Mouse (Mus musculus) brown adipose tissue, adult 24 weeks (tissue): Measurements from ENCODE around the gene Mylk2. TPM values are rescaled to one million over a fixed set of nuclear protein-coding genes. Genes with fewer than 3 reads are reported as not detected.

ENCODE experiments used
- H3K27ac ChIP-seq: fragments of 200-500 bp; replicated peaks from 2 replicates; pipeline ENCODE4 v1.5.1; 2012; ENCODE audit warnings: low read depth, mild to moderate bottlenecking, low read length
- H3K4me1 ChIP-seq: fragments of 200-500 bp; 2 replicates; pipeline ENCODE4 v1.6.1; 2012; ENCODE audit warnings: low read length, mixed read lengths; ENCODE audit not compliant: control insufficient read depth, insufficient read depth, insufficient read length
- H3K4me3 ChIP-seq: fragments of 200-500 bp; 2 replicates; pipeline ENCODE4 v1.5.1; 2012; ENCODE audit warnings: low read depth, mild to moderate bottlenecking, low read length, moderate library complexity; ENCODE audit not compliant: insufficient read depth
- polyA plus RNA-seq: library from polyadenylated mRNA; stranded (reverse); fragments of >200 nt; gene quantifications from 2 replicates; pipeline ENCODE4 v1.2.4, GENCODE M21; 2012; ENCODE audit not compliant: missing spikeins, insufficient read depth, insufficient read length

Gene Mylk2
- 4.3 and 6.2 TPM in 2 replicates for polyA plus RNA-seq

DNA sequence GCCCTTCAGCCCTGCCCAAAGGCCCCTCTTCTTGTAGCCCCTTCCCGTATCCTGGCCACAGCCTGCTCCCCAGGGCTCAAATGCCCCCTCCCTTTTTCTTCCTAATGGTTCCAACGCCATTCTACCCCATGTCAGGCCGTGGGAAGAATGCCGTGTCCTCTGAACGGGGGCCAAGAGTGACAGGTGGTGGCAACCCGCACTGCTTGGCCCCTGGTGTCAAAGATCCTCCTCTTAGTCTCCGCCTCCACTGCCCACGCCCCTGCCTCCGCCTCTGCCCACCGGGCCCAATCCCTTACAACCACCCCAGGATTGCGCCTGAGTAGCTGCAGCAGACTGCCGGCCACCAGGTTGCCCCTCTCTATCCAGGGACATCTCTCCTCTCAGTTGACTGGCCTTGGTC lies at the start of gene Mylk2:
Gene Mylk2, plus strand, starts transcription at position 322 of the 400 bp plus-strand sequence.
- no peaks in the 10 kb centered on the region for H3K4me1 ChIP-seq
- no peak within 1 kb of the TSS for H3K4me3 ChIP-seq
- H3K27ac ChIP-seq = no peak within 1 kb of the TSS

DNA sequence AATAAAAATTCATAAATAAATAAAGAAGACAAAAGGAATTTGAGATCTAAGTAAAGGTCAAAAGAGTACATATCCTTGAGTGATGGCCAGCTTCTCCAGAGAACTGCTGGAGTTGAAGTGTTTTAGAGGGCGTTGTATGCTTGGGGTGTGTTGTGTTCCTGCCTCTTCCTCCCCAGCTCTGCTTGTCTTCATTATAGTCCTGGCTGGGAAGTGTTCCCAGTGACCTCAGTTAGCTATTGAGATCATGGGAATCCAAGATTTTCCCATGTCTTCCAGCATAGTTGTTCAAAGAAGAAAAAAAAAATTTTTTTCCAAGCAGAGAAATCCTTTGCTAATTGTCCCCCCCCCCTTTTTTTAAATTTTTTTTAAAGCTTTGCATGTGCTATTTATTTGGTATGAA lies 49.3 kb upstream of the Mylk2 start:
- Histone ChIP-seq H3K4me1 (no peaks in the 10 kb centered on the region), H3K4me3 (no peak overlapping the region), H3K27ac (no peak overlapping the region)

DNA sequence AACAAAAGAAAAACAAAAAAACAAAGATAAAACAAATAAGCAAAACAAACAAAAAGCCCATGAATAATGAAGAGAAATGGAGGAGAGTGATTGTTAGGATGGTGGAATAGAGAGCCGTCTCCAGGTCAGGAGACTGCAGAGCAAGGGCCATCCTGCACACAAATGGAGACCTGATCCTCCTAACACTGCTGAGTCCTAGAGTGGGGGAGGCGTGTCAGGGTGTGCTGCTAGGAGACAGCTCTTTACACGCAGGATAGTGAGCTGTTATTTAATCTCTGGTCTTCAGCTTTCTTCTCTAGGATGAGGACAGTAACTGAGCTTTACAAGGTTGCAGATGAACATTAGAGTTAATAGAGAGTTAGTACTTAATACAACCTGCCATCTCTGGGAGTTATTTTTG lies 48.5 kb upstream of the Mylk2 start:
- Histone ChIP-seq H3K27ac (no peak overlapping the region), H3K4me1 (no peaks in the 10 kb centered on the region), H3K4me3 (no peak overlapping the region)

DNA sequence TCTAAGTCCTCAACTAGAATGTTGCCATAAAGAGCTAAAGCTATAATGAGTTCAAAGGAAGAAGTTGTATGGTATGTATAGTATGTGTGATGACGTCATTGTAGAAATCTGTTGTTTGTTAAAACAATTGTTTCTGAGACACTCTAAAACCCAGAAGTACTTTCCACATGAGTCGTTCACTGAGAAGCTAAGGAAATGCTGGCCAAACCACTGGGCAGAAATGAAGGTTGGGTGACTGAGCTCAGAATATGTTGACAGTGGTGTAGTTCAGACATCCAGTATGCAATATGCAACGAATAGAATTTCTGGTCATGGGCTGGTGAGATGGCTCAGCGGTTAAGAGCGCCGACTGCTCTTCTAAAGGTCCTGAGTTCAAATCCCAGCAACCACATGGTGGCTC lies 47.8 kb upstream of the Mylk2 start:
- H3K4me3 ChIP-seq = no peak overlapping the region
- H3K27ac ChIP-seq = no peak overlapping the region
- no peaks in the 10 kb centered on the region for H3K4me1 ChIP-seq

DNA sequence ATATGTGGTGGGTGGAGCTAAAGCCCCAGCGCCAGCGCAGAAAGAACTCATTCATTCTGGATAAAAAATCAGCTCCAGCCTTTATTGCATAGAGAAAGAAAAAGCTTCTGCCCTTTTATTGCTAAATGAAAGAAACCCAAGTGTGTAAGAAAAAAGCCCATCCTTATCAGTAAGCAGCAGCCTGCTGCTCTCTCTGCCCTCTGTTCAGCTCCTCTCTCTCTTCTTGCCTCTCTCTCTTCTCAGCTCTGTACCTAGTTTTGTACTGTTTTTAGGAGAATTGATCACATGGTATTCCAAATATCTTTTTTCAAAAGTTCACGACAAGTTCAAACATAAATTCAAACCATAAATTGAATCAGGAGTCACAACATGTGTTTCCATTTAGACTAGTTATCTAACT lies 32.9 kb upstream of the Mylk2 start:
- Histone ChIP-seq H3K4me3 (no peak overlapping the region), H3K27ac (no peak overlapping the region), H3K4me1 (no peaks in the 10 kb centered on the region)

DNA sequence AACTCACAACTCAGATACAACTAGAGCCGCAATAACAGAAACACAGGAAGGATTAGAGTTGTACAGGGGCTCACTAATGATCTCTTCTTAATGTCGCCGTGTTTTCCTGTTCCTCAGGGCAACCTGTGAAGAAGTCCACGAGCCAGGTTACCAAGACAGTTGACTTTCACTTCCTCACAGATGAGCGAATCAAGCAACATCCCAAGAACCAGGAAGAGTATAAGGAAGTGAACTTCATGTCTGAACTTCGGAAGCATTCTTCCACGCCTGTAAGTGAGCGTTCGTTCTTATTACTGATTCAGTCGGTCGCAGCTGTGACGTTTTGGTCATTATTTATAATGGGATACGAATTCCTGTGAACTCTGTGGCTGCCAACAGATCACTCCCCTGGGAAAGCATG lies 30.3 kb upstream of the Mylk2 start:
- no peak overlapping the region for H3K4me3 ChIP-seq
- H3K27ac ChIP-seq = no peak overlapping the region
- H3K4me1 ChIP-seq = no peaks in the 10 kb centered on the region

DNA sequence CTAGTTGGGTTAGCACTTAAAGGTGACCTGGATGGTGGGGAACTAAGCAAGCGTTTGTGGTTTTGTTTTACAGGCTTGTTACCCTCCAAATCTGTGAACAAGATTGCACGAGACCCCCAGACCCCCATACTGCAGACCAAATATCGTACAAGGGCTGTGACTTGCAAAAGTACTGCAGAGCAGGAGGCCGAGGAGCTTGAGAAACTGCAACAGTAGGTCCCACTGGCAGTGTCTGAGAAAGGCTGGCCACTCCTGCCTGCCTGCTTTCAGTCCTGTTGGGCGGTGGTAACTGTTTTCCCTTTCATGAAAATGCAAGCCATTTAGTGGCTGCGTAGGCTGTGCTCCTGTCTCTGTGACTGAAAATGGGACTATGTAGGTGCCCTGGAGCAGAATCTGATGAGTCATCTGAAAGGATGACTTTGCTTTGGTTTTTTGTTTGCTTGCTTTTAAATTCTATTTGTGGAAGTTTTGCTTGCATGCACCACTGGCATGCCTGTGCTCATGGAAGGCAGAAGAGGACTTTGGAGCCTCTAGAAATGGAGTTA lies 27.0 kb upstream of the Mylk2 start:
- H3K4me3 ChIP-seq = no peak overlapping the region
- no peak overlapping the region for H3K27ac ChIP-seq
- no peaks in the 10 kb centered on the region for H3K4me1 ChIP-seq

DNA sequence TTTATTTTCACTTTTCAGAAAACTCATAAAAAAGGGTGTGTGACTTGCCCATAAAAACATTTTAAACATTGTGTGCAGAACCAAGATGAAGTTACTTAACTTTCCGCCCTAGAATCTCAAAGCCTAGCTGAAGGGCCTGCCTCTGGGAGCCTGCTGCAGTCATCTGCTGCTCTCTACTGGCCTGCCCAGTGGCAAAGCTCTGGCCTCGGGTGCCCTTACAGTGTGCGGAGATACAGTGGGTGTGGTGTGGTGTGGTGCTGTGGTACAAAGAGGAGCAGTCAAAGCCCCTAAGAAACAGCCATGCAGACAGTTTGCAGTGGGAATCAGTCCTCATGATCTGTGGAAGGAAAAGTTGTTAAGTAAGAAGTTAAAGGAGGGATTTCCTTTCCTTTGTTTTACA lies 23.9 kb upstream of the Mylk2 start:
- H3K27ac ChIP-seq = no peak overlapping the region
- H3K4me1 ChIP-seq = no peaks in the 10 kb centered on the region
- no peak overlapping the region for H3K4me3 ChIP-seq

DNA sequence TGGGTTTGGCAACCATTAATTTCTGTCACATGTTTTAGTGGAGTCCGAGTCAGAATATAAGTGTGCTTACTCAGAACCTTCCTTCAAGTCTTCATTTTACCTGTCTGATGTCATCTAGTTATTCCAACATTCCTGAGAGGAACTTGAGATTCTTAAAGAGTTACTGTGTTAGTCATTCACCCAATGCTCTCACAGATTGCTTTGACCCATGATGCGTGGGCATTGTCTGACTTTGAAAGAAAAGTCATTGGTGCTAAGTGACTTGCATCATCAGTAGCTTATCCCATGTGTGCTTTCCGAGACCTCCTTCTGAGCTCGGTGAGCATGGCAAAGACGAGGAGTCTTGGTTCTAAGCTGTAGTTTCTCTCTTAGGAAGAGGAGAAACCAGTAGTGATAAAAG lies 22.4 kb upstream of the Mylk2 start:
- Histone ChIP-seq H3K4me1 (no peaks in the 10 kb centered on the region), H3K27ac (no peak overlapping the region), H3K4me3 (no peak overlapping the region)

DNA sequence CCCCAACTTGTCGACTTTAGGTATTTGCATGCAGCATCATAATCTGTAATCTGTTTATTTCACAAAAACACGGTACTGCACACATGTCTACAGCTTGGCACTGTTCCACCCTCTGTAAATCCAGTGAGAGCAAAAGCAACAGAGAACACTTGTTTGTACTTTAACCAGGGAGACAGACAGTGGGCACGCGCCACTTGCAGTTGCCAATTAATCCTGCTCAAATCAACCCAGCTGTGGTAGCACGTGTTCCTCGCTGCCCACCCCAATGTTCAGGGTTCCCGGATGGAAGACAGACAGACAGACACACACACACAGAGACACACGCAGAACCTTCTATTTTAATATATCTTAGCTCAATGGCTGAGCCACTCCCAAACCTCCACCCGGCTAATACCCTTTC lies 15.3 kb upstream of the Mylk2 start:
- Histone ChIP-seq H3K4me1 (no peaks in the 10 kb centered on the region), H3K4me3 (no peak overlapping the region), H3K27ac (no peak overlapping the region)

DNA sequence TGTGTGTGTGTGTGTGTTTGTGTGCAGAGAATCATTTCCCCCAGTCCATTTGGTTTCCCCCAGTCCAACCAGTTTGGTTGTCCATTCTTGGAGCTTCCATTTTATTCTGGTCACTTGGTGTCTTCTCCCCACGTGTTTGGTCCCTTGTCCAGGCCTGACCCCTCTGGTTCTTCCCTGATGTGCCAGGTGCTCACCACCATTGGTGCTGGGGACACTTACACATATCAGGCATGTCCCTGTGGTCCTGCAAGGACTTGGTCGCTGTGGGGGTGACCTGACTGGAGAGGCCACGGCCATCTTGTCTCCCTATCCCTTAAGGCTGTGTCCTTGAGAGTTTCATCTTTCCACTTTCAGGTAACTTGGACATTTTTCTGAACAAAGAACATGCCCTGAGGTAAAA lies 14.2 kb upstream of the Mylk2 start:
- Histone ChIP-seq H3K27ac (no peak overlapping the region), H3K4me3 (no peak overlapping the region)

DNA sequence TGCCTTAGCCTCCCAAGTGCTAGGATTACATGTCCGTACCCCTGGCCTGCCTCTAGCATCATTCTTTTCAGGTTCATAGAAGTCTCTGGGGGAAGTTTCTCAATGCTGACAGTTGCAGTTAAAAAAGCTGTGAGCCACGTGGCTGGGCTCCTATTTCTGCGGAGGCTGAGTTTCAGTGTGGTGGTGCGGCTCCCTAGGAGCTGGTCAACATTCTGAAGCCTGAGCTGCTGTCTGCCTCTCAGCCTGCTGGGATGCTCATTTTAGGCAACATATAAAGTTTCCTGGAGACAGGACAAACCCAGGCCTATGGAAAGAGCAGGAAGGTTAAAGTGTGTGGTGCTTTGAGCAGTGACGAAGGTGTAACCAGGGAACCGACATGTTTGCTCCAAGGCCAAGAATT lies 12.1 kb upstream of the Mylk2 start:
- no peak overlapping the region for H3K27ac ChIP-seq
- H3K4me3 ChIP-seq = no peak overlapping the region
- H3K4me1 ChIP-seq = no peaks in the 10 kb centered on the region

More for the DNA sequence above, 14.2 kb upstream of the Mylk2 start:
- H3K4me1 ChIP-seq = no peaks in the 10 kb centered on the region

DNA sequence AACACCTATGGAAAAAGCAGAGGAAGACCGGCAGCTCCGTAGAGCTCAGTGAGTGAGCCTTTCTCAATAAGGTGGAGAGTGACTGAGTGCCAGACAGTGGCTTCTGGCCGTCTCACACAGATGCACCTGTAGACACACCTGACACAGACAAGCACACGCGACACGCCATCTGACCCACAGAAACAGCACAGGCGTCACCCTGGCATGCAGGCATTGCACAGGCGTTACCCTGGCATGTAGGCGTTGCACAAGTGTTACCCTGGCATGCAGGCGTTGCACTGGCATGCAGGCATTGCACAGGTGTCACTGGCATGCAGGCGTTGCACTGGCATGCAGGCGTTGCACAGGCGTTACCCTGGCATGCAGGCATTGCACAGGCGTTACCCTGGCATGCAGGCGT lies 9.9 kb upstream of the Mylk2 start:
- no peaks in the 10 kb centered on the region for H3K4me1 ChIP-seq
- no peak overlapping the region for H3K4me3 ChIP-seq
- no peak overlapping the region for H3K27ac ChIP-seq

DNA sequence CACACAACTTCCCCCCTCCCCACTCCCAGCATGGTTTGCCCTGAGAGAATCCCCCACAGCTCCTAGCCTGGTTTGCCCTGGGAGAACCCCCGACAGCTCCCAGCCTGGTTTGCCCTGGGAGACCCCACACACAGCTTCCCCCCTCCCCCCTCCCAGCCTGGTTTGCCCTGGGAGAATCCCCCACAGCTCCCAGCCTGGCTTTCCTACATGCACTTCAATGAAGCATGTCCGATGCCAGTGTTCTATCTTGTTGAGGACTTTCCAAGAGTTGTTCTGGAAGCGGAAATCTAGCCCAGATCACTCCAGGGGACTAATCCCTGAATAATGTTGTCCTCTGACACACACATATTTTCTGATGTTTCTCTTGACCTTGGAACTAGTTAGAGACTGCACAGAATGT lies 8.5 kb upstream of the Mylk2 start:
- H3K4me1 ChIP-seq = no peaks in the 10 kb centered on the region
- no peak overlapping the region for H3K27ac ChIP-seq
- H3K4me3 ChIP-seq = no peak overlapping the region

DNA sequence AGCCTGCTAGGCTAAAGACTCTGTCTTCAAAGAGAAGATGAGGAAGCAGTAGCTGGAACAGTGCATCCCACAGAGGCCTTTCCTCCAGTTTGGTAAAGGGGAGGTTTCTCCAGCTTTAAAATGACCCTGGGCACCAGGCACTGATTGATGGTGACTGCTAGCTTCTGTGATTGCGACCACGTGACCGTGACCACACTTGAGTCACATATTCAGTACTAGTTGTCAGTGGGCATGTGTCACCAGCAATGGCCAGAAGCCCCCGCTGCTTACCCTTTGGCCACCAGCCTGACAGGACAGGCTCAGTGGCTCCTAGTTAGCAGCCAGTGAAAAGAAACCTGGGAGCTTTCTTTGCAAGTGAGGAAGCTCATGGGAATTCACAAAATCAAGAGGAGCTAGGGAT lies 7.6 kb upstream of the Mylk2 start:
- no peaks in the 10 kb centered on the region for H3K4me1 ChIP-seq
- H3K27ac ChIP-seq = 0 out of 2 replicates have a peak overlapping the region, but pooled peaks have one; percentile 17
- H3K4me3 ChIP-seq = no peak overlapping the region

DNA sequence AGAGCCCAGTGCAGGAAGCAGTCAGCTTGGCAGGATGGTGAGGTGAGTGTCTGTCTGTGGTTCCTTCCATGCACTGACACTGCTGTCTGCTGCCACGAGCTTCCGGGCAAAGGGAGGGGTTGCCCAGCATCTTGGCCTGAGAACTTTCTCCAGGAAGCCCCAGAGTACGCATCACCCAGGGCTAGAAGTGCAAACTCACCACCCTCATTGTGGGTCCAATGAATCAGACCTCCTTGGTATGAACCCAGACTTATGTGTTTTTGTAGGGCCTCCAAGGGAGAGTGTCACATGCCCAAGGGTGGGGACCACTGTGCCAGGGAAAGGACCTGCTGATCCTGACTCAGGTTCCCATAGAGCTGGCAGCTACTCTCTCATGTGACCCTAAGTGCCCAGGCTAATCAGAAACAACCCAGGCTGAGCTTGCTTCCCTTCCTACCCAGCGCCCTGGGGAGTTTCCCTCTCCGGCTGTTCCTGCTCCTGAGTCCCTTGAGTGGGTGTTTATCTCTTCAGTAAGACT lies 7.0 kb upstream of the Mylk2 start:
- H3K27ac ChIP-seq = 0 out of 2 replicates have a peak overlapping the region, but pooled peaks have one; percentile 17
- no peak overlapping the region for H3K4me3 ChIP-seq

More for the DNA sequence above, 7.0 kb upstream of the Mylk2 start:
- no peaks in the 10 kb centered on the region for H3K4me1 ChIP-seq
